Mouse (Mus musculus) heart, embryonic 11.5 days (tissue): ENCODE results near the gene Tpcn1. TPM values are rescaled to one million over a fixed set of nuclear protein-coding genes. Genes with fewer than 3 reads are reported as not detected.

ENCODE experiments used
- ATAC-seq: fragments of 200-750 bp; cut with Nextera tagmentation; replicated peaks from 2 replicates; pipeline ENCODE4 v1.8.0; 2017; ENCODE audit warnings: moderate library complexity; ENCODE audit not compliant: insufficient number of reproducible peaks, low FRiP score, low TSS enrichment
- H3K27ac ChIP-seq: fragments of 300-500 bp; sonication (generic); 2 replicates; pipeline ENCODE4 v1.5.1; 2014; ENCODE audit warnings: mild to moderate bottlenecking, low read depth, low read length
- H3K27me3 ChIP-seq: fragments of 300-500 bp; sonication (generic); 2 replicates; pipeline ENCODE4 v1.6.1; 2014; ENCODE audit warnings: mild to moderate bottlenecking, low read length, mixed read lengths; ENCODE audit not compliant: control insufficient read depth, insufficient read depth
- H3K36me3 ChIP-seq: fragments of 300-500 bp; sonication (generic); 2 replicates; pipeline ENCODE4 v1.6.1; 2014; ENCODE audit warnings: mild to moderate bottlenecking, low read length, moderate library complexity, mixed read lengths; ENCODE audit not compliant: control insufficient read depth, insufficient read depth
- H3K4me1 ChIP-seq: fragments of 300-500 bp; sonication (generic); 2 replicates; pipeline ENCODE4 v1.6.1; 2014; ENCODE audit warnings: low read length; ENCODE audit not compliant: control insufficient read depth, insufficient read depth
- H3K4me2 ChIP-seq: fragments of 300-500 bp; sonication (generic); 2 replicates; pipeline ENCODE4 v1.6.1; 2014; ENCODE audit warnings: mild to moderate bottlenecking, moderate library complexity
- H3K4me3 ChIP-seq: fragments of 300-500 bp; sonication (generic); 2 replicates; pipeline ENCODE4 v1.5.1; 2014; ENCODE audit warnings: low read depth, low read length
- H3K9ac ChIP-seq: fragments of 300-500 bp; sonication (generic); 2 replicates; pipeline ENCODE4 v1.6.1; 2014; ENCODE audit warnings: mild to moderate bottlenecking, low read depth, low read length, moderate library complexity
- H3K9me3 ChIP-seq: fragments of 300-500 bp; sonication (generic); replicated peaks from 2 replicates; pipeline ENCODE4 v1.6.1; 2016; ENCODE audit warnings: low read length; ENCODE audit not compliant: control insufficient read depth
- WGBS: fragments of 180-500 bp; shearing (Covaris S2); extraction: QIAGEN DNeasy Blood & Tissue Kit; methylation state at CpG from one replicate; pipeline ENCODE4 v1.1.7; 2014; ENCODE audit not compliant: insufficient replicate concordance; 5-methylcytosine and 5-hydroxymethylcytosine counted together
- polyA plus RNA-seq: library from polyadenylated mRNA; unstranded; fragments of >200 nt; fragmentation: Nextera tagmentation; extraction: Ambion mirVana; gene quantifications from 2 replicates; pipeline ENCODE4 v1.2.1, GENCODE M21; 2014

The Tpcn1 gene
- polyA plus RNA-seq, 1 experiment from 2014 or later: 19.1 TPM

DNA sequence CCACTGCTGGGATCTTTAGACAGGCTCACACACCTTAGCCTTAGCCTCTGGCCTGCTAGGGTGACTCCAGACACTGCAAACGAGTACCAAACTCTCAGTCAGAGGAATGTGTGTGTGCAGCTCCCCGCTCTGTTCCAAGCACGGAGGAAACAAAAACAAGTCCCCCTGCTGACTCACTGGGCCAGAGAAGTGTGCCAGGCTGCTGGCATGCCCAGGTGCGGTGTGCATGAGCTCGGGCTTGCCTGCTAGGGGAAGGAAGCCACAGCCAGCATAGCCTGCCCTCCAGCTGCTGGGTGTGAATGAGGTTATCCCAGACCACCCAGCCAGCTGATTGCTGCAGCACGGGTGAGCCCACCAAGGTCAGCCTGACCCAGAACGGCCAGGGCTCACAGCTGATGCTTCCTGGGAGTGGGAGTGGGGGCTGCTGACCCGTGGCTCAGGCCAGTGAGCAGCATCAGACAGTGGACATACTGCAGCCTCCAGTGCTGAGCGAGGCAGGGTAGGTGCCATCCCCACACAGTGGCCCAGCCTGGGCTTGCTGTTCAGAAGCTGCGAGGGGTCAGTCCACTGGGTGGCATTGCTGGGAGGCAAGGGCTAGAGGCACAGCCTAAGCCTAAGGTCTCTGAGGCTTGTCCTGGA lies 93.3 kb downstream of the Tpcn1 start:
- Histone ChIP-seq H3K9ac (no peak overlapping the region), H3K4me1 (no peaks in the 10 kb centered on the region), H3K27ac (no peak overlapping the region), H3K4me2 (no peak overlapping the region), H3K27me3 (no peaks in the 10 kb centered on the region), H3K4me3 (no peak overlapping the region), H3K36me3 (no peaks in the 10 kb centered on the region), H3K9me3 (no peaks in the 10 kb centered on the region)
- no peak for ATAC-seq
- WGBS: 67% methylated on average over 10 of the region's 10 CpGs

DNA sequence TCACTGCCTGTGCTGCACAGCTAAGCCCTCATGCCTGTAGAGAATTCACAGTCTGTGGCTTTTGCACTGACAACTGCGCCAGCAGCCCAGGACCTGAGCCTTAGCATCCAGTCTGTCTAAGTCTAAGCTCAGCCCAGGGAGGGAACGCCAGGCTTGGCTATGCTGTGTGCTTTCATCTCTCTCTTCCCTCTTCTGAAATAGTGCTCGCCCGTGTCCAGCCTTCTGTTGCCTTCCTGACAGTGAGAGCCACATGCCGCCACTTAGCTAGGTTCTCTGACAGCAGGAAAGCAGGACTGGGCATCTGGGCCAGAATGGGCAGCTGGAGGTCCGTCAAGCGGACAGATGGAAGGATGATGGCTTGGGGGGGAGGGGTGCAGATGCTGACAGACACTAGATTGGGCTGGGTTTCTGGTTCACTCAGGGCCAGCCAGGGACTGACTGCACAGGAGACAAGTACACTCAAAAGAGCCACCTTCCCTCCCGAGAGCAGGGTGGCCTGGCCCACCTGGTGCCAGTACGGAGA lies 94.5 kb downstream of the Tpcn1 start:
- no peak overlapping the region for H3K27ac ChIP-seq
- H3K9ac ChIP-seq: no peak overlapping the region
- WGBS: 78% methylated on average over 9 of the region's 9 CpGs
- H3K36me3 ChIP-seq: no peaks in the 10 kb centered on the region
- no peak for ATAC-seq
- no peaks in the 10 kb centered on the region for H3K9me3 ChIP-seq
- H3K27me3 ChIP-seq: no peaks in the 10 kb centered on the region
- no peak overlapping the region for H3K4me2 ChIP-seq
- H3K4me3 ChIP-seq: no peak overlapping the region
- H3K4me1 ChIP-seq: no peaks in the 10 kb centered on the region

DNA sequence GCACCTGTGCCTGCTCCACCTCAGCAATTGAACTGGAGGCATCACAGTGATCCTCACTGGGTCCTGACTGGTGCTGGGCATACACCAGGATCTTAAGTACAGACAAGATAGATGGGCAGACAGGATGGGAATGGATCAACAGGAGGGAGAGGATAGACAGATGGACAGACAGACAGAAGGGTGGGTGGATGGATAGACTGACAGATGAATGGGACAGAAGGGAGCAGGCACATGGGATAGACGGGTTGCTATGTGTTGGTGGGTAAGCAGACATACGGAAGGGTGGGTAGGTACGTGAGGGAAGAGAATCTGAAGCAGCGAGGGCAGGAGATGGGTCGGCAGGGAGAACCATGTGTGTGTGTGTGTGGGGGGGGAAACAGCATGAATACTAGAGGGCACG lies 95.0 kb downstream of the Tpcn1 start:
- no peak overlapping the region for H3K4me2 ChIP-seq
- no peaks in the 10 kb centered on the region for H3K4me1 ChIP-seq
- no peak for ATAC-seq
- no peak overlapping the region for H3K4me3 ChIP-seq
- H3K9me3 ChIP-seq: no peaks in the 10 kb centered on the region
- no peaks in the 10 kb centered on the region for H3K36me3 ChIP-seq
- H3K27me3 ChIP-seq: no peaks in the 10 kb centered on the region
- no peak overlapping the region for H3K27ac ChIP-seq
- no peak overlapping the region for H3K9ac ChIP-seq
- WGBS: 83% methylated on average over 6 of the region's 6 CpGs

DNA sequence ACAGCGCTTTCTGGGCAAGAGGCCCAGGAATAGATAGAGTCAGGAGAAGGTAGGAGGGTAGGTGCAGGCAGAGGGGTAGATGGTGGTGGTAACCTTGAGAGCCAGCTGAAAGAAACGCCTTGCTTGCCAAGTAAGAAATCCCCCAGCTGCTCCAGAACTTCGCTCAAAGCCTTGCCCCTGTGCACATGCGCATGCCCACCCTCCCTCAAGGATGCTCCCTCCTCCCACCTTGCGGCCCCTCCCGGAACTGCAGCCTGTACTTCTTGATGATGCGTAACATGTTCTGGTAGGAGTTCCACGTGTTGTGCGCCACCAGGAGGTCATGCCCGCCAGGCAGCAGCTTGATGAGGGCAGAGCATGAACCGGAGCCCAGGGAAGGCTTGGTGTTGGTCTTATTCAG lies 96.0 kb downstream of the Tpcn1 start:
- Histone ChIP-seq H3K4me1 (no peaks in the 10 kb centered on the region), H3K9me3 (no peaks in the 10 kb centered on the region), H3K36me3 (0 out of 2 replicates have a peak, but pooled peaks cover under 1% of the 10 kb centered on the region), H3K4me3 (no peak overlapping the region), H3K27me3 (no peaks in the 10 kb centered on the region), H3K4me2 (no peak overlapping the region), H3K27ac (no peak overlapping the region), H3K9ac (no peak overlapping the region)
- ATAC-seq: no peak
- WGBS: 70% methylated on average over 11 of the region's 11 CpGs

DNA sequence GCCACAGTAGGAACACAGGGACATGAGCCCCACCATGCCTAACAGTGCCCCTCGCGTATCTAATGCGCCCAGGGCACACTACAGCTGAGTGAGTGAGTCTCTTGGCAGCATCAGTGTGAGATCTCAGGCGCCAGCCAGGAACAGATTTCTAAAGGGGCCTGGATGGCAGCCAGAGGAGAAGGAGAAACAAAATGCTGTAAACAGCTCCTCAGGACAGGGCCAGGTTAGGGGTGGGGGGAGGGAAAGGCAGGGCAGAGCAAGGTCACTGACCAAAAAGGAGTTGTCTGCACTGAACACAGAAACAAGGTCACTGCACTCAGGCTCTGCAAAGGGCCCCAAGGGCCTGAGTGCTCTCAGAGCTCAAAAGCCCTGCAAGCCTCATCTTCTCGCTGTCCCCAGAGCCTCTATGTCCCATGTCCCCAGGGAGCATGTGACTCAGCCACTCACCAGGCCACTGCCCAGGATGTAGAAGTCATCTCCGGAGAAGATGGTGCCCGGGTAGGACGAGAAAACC lies 97.7 kb downstream of the Tpcn1 start:
- Histone ChIP-seq H3K27ac (no peak overlapping the region), H3K4me2 (no peak overlapping the region), H3K4me3 (no peak overlapping the region), H3K36me3 (peaks cover 7% of the 10 kb centered on the region; the same call in 1 of the 2 replicates), H3K27me3 (no peaks in the 10 kb centered on the region), H3K9ac (no peak overlapping the region), H3K9me3 (no peaks in the 10 kb centered on the region), H3K4me1 (no peaks in the 10 kb centered on the region)
- no peak for ATAC-seq
- WGBS: 58% methylated on average over 8 of the region's 8 CpGs

DNA sequence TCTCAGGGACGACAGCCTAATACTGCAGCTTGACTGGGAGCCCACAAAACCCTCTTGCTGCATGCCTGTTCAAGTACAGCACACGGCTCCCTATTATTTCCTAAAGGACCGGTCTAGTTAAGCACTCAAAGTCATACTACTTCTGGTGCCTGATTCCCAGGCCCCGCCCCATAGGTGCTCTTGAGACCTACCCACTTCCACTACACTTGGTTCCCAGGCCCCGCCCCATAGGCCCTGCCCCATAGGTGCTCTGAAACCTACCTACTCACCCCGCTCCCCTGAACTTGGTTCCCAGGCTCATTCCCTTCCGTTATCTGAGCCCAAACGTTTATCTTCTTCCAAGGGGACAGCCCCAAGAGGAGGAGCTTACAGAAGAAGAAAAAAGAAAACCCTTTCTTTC lies 100.6 kb downstream of the Tpcn1 start:
- Histone ChIP-seq H3K9ac (no peak overlapping the region), H3K4me3 (no peak overlapping the region), H3K4me2 (no peak overlapping the region), H3K36me3 (peaks cover 10% of the 10 kb centered on the region; the same call in 1 of the 2 replicates), H3K27me3 (no peaks in the 10 kb centered on the region), H3K4me1 (no peaks in the 10 kb centered on the region), H3K27ac (no peak overlapping the region), H3K9me3 (no peaks in the 10 kb centered on the region)
- 84% methylated on average over 8 of the region's 8 CpGs for WGBS
- ATAC-seq: no peak

Other genes with a start within 250 kb of the Tpcn1 start
- gene Lhx5, start 157.0 kb downstream of the Tpcn1 start, polyA plus RNA-seq: 0.11 TPM in 1 of 2 replicates, not detected in the other
- 6.6 and 8.6 TPM in 2 replicates for gene Sdsl, start 115.9 kb downstream of the Tpcn1 start, polyA plus RNA-seq
- gene Sds, start 112.1 kb downstream of the Tpcn1 start, polyA plus RNA-seq: 0.18 TPM in 1 of 2 replicates, not detected in the other
- 28.7 and 30.0 TPM in 2 replicates for gene Plbd2, start 85.0 kb downstream of the Tpcn1 start, polyA plus RNA-seq
- 1.6 and 2.1 TPM in 2 replicates for gene Slc8b1, start 77.5 kb downstream of the Tpcn1 start, polyA plus RNA-seq
- 0.18 and 0.54 TPM in 2 replicates for gene Iqcd, start 343 bp upstream of the Tpcn1 start, polyA plus RNA-seq
- gene Rita1, start 23.9 kb upstream of the Tpcn1 start, polyA plus RNA-seq: 5.6 and 7.9 TPM in 2 replicates
- gene Ddx54, start 24.1 kb upstream of the Tpcn1 start, polyA plus RNA-seq: 22.2 and 23.5 TPM in 2 replicates
- not detected in 2 replicates for gene Cfap73, start 45.6 kb upstream of the Tpcn1 start, polyA plus RNA-seq
- 0.27 and 0.30 TPM in 2 replicates for gene Rasal1, start 60.1 kb upstream of the Tpcn1 start, polyA plus RNA-seq
- gene Dtx1, start 123.3 kb upstream of the Tpcn1 start, polyA plus RNA-seq: 0.45 and 0.53 TPM in 2 replicates
- 0.07 and 0.13 TPM in 2 replicates for gene Oas2, start 161.2 kb upstream of the Tpcn1 start, polyA plus RNA-seq
- gene Oas3, start 189.0 kb upstream of the Tpcn1 start, polyA plus RNA-seq: 0.09 and 0.11 TPM in 2 replicates
- not detected in 2 replicates for gene Oas1e, start 206.9 kb upstream of the Tpcn1 start, polyA plus RNA-seq
- 0.49 and 0.54 TPM in 2 replicates for gene Oas1c, start 223.8 kb upstream of the Tpcn1 start, polyA plus RNA-seq